Mouse (Mus musculus) ES-Bruce4 (cell line): Measurements from ENCODE around the gene Avp.

ENCODE experiments used
- CTCF ChIP-seq: IDR thresholded peaks from one replicate; pipeline ENCODE4 v1.8.1; 2011; ENCODE audit warnings: low read depth, low read length
- EP300 ChIP-seq: IDR thresholded peaks from 2 replicates; pipeline ENCODE4 v1.6.1; 2011; ENCODE audit warnings: low read depth, low read length; ENCODE audit not compliant: insufficient read depth
- POLR2A ChIP-seq: IDR thresholded peaks from one replicate; pipeline ENCODE4 v1.8.1; 2011; ENCODE audit warnings: low read length; ENCODE audit not compliant: insufficient read depth

GRCm38 (mm10) chr2:130532201-130532600, 50.2 kb downstream of the Avp start:
- TF ChIP-seq CTCF (no peak), POLR2A (no peak), EP300 (no peak)
